Mouse (Mus musculus) thymus, adult 2 months (tissue): ENCODE measurements around the gene Hspe1. TPM values are rescaled to one million over a fixed set of nuclear protein-coding genes. Genes with fewer than 3 reads are reported as not detected.

Experiments
- DNase-seq: peaks from one replicate; pipeline ENCODE4 v3.0.0; 2021
- H3K27ac ChIP-seq: fragments of 200-500 bp; 2 replicates; pipeline ENCODE4 v1.5.1; 2012; ENCODE audit warnings: low read length, control low read depth; ENCODE audit not compliant: control insufficient read depth, insufficient read depth
- H3K27me3 ChIP-seq: fragments of 200-500 bp; 2 replicates; pipeline ENCODE4 v1.6.1; 2012; ENCODE audit warnings: mild to moderate bottlenecking, low read length, moderate library complexity, mixed read lengths; ENCODE audit not compliant: control insufficient read depth, insufficient read depth
- H3K36me3 ChIP-seq: fragments of 200-500 bp; 2 replicates; pipeline ENCODE4 v1.6.1; 2012; ENCODE audit warnings: mild to moderate bottlenecking, low read length, moderate library complexity; ENCODE audit not compliant: control insufficient read depth, insufficient read depth
- H3K4me1 ChIP-seq: fragments of 200-500 bp; replicated peaks from 2 replicates; pipeline ENCODE4 v1.6.1; 2012; ENCODE audit warnings: low read length; ENCODE audit not compliant: control insufficient read depth, insufficient read depth
- H3K4me3 ChIP-seq: fragments of 200-500 bp; 2 replicates; pipeline ENCODE4 v1.5.1; 2012; ENCODE audit warnings: mild to moderate bottlenecking, low read length, control low read depth, moderate library complexity; ENCODE audit not compliant: control insufficient read depth, insufficient read depth
- CTCF ChIP-seq: fragments of 200-500 bp; IDR thresholded peaks from 2 replicates; pipeline ENCODE4 v1.5.1; 2012; ENCODE audit warnings: mild to moderate bottlenecking, control low read depth, low read length, moderate library complexity, borderline replicate concordance; ENCODE audit not compliant: control insufficient read depth, poor library complexity, insufficient read depth; ENCODE audit errors: extremely low read depth
- POLR2A ChIP-seq: fragments of 200-500 bp; IDR thresholded peaks from 2 replicates; pipeline ENCODE4 v1.6.1; 2012; ENCODE audit warnings: mild to moderate bottlenecking, low read length, control low read depth, moderate library complexity; ENCODE audit not compliant: control insufficient read depth, poor library complexity, insufficient read depth; ENCODE audit errors: extremely low read depth
- whole genome bisulfite sequencing: fragments of 180-500 bp; shearing (Covaris S2); methylation state at CpG from one replicate; pipeline ENCODE4 v1.1.7; 2018; 5-methylcytosine and 5-hydroxymethylcytosine counted together
- polyA plus RNA-seq: library from polyadenylated mRNA; depleted of rRNA; stranded (reverse); fragments of >200 nt; gene quantifications from 2 replicates; pipeline ENCODE4 v1.2.3, GENCODE M21; 2012; rRNA removed

Hspe1 gene
- polyA plus RNA-seq, 1 experiment = 33.2 TPM

DNA sequence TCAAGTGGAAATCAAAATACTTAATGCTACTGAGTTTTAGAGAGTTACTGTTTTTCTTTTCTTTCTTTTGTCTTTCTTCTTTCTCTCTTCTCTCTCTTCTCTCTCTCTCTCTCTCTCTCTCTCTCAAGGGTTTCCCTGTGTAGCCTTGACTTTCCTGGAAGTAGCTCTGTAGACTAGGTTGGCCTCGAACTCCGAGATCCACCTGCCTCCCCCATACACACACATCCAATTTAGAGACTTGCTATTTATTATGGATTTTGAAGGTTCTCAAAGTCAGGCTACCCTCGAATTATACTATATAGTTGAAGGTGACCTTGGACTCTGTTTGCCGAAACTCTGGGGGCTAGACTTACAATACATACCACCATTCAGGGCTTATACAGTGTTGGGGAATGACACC, 44.4 kb downstream of the Hspe1 start:
- Histone ChIP-seq H3K4me3 (no peak overlapping the region), H3K36me3 (peaks cover 4% of the 10 kb centered on the region; the same call in 1 of the 2 replicates), H3K27me3 (no peaks in the 10 kb centered on the region), H3K27ac (no peak overlapping the region), H3K4me1 (peaks cover 8% of the 10 kb centered on the region)
- TF ChIP-seq CTCF (no peak), POLR2A (no peak)
- DNase-seq = no peak
- WGBS = 58% methylated on average over 4 of the region's 4 CpGs

DNA sequence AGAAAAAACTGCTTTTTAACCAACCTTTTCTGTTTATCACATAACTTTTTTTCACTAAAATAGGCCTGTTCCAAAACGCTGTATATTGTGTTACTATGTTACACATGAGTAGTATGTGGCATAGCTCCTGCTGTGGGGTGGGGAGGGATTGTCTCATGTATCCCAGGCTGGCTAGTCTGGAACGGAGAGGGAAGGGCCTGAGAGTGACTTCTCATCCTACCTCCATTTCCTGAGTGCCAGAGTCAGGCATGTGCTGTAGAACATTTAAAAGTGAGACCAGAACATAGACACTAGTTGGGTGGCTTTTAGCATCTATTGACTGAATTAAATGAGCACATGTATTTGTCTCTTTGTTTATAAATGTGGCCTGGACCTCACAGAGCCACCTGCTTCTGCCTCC, 45.2 kb downstream of the Hspe1 start:
- WGBS = 75% methylated on average over 2 of the region's 2 CpGs
- DNase-seq = no peak
- H3K36me3 ChIP-seq = peaks cover 12% of the 10 kb centered on the region; the same call in 1 of the 2 replicates
- no peak overlapping the region for H3K4me3 ChIP-seq
- no peaks in the 10 kb centered on the region for H3K27me3 ChIP-seq
- H3K27ac ChIP-seq = no peak overlapping the region
- peaks cover 8% of the 10 kb centered on the region for H3K4me1 ChIP-seq
- TF ChIP-seq CTCF (no peak), POLR2A (no peak)

DNA sequence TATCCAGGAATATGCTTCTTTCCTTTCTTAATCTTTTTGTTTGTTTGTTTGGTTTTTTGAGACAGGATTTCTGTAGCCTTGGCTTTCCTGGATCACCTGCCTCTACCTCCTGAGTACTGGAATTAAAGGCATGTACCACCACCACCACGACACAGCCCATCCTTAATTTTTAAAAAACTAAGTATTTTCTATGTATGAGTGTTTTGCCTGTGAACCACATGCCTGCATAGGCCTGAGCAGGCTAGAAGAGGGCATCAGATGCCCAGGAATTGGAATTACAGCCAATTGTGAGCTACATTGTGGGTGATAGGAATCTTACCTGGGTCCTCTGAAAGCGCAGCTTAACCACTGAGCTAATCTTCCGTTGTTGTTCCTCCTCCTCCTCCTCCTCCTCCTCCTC, 46.4 kb downstream of the Hspe1 start:
- Histone ChIP-seq H3K4me1 (peaks cover 8% of the 10 kb centered on the region), H3K36me3 (peaks cover 15% of the 10 kb centered on the region; the same call in 1 of the 2 replicates), H3K4me3 (no peak overlapping the region), H3K27me3 (no peaks in the 10 kb centered on the region), H3K27ac (no peak overlapping the region)
- TF ChIP-seq CTCF (no peak), POLR2A (no peak)
- WGBS = 99% methylated on average over 3 of the region's 3 CpGs
- no peak for DNase-seq

DNA sequence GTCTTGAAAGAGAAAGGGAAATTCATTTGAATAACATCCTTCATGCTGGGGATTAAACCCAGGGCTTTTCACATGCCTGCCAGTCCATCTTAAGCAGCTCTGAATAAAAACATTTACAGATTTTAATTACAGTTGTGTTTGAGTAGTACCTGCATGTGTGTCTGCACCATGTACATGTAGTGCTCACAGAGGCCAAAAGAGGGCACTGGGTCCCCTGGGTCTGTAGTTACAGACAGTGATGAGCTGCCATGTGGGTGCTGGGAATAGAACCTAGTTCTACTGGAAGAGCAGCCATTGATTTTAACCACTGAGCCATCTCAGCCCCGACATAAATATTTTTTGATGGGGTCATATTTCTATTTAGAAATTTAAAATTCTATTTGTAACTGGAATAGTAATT, 47.9 kb downstream of the Hspe1 start:
- Histone ChIP-seq H3K4me1 (0 out of 2 replicates have a peak, but pooled peaks cover 2% of the 10 kb centered on the region), H3K27me3 (no peaks in the 10 kb centered on the region), H3K36me3 (peaks cover 17% of the 10 kb centered on the region; the same call in 1 of the 2 replicates), H3K4me3 (no peak overlapping the region), H3K27ac (no peak overlapping the region)
- WGBS = 98% methylated on average over 1 of the region's 1 CpGs
- TF ChIP-seq POLR2A = no peak
- TF ChIP-seq CTCF = no peak
- DNase-seq = no peak

Other genes with a start within 250 kb of the Hspe1 start
- gene Ankrd44, start 161.7 kb upstream of the Hspe1 start, polyA plus RNA-seq = 92.6 and 92.9 TPM in 2 replicates
- 90.6 and 110 TPM in 2 replicates for gene Sf3b1, start 60.7 kb upstream of the Hspe1 start, polyA plus RNA-seq
- gene Coq10b, start 35.4 kb upstream of the Hspe1 start, polyA plus RNA-seq = 5.5 and 6.6 TPM in 2 replicates
- gene Hspd1, start 111 bp downstream of the Hspe1 start, polyA plus RNA-seq = 28.3 and 31.5 TPM in 2 replicates
- 10.7 and 12.4 TPM in 2 replicates for gene Mob4, start 43.1 kb downstream of the Hspe1 start, polyA plus RNA-seq
- gene Rftn2, start 138.7 kb downstream of the Hspe1 start, polyA plus RNA-seq = 0.48 and 0.55 TPM in 2 replicates
- 4.9 and 5.6 TPM in 2 replicates for gene Mars2, start 149.0 kb downstream of the Hspe1 start, polyA plus RNA-seq